Mouse (Mus musculus) lung, adult 2 months (tissue): ENCODE data around the gene AU022252. TPM values are rescaled to one million over a fixed set of nuclear protein-coding genes. Genes with fewer than 3 reads are reported as not detected.

ENCODE experiments used
- DNase-seq: peaks from one replicate; pipeline ENCODE4 v3.0.0; 2022
- H3K4me1 ChIP-seq: fragments of 200-500 bp; 2 replicates; pipeline ENCODE4 v1.6.1; 2011; ENCODE audit warnings: low read length; ENCODE audit not compliant: control insufficient read depth, insufficient read depth
- H3K4me3 ChIP-seq: fragments of 200-500 bp; replicated peaks from 2 replicates; pipeline ENCODE3; 2011; ENCODE audit warnings: low read depth, mild to moderate bottlenecking, control low read depth, low read length; ENCODE audit errors: extremely low read depth
- CTCF ChIP-seq: fragments of 200-500 bp; IDR thresholded peaks from 2 replicates; pipeline ENCODE4 v1.5.1; 2011; ENCODE audit warnings: mild to moderate bottlenecking, low read length, control low read depth; ENCODE audit not compliant: insufficient read depth
- POLR2A ChIP-seq: fragments of 200-500 bp; IDR thresholded peaks from 2 replicates; pipeline ENCODE4 v1.6.1; 2011; ENCODE audit warnings: low read depth, mild to moderate bottlenecking, control low read depth, low read length, borderline replicate concordance; ENCODE audit errors: extremely low read depth
- WGBS: fragments of 180-500 bp; shearing (Covaris S2); methylation state at CpG from one replicate; pipeline ENCODE4 v1.1.7; 2018; 5-methylcytosine and 5-hydroxymethylcytosine counted together
- polyA plus RNA-seq: library from polyadenylated mRNA; depleted of rRNA; stranded (reverse); fragments of >200 nt; gene quantifications from 2 replicates; pipeline ENCODE4 v1.2.3, GENCODE M21; 2012

The AU022252 gene
- polyA plus RNA-seq, 1 experiment: 6.5 TPM

DNA sequence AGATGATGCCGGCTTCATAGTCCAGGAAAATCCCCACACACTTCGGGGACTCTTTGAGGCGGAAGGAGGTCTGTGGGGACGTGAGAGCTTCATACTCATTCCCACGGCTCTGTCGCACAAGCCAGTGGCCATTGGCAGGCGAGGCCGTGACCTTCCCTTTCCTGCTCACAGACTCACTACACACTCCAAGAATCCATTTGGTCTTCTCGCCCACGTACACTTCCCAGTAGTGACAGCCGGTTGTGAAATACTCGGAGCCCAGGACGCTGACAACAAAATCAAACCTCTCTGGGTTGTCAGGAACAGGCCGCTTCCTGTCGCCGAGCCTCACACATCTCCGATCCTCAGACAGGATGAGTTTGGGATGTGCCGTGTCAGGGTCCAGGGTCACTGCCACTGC, 54.2 kb downstream of the AU022252 start:
- TF ChIP-seq CTCF (no peak), POLR2A (no peak)
- 37% methylated on average over 18 of the region's 18 CpGs for WGBS
- DNase-seq: no peak
- H3K4me1 ChIP-seq: no peaks in the 10 kb centered on the region
- H3K4me3 ChIP-seq: no peak overlapping the region

- H3K4me3 ChIP-seq: no peak overlapping the region
- no peak for DNase-seq
- TF ChIP-seq POLR2A (no peak), CTCF (no peak)
- 0 out of 2 replicates have a peak, but pooled peaks cover 5% of the 10 kb centered on the region for H3K4me1 ChIP-seq
- 64% methylated on average over 5 of the region's 5 CpGs for WGBS
These were observed 54.8 kb downstream of the AU022252 start for GRCm38 (mm10) chr4:119177702-119178101.

DNA sequence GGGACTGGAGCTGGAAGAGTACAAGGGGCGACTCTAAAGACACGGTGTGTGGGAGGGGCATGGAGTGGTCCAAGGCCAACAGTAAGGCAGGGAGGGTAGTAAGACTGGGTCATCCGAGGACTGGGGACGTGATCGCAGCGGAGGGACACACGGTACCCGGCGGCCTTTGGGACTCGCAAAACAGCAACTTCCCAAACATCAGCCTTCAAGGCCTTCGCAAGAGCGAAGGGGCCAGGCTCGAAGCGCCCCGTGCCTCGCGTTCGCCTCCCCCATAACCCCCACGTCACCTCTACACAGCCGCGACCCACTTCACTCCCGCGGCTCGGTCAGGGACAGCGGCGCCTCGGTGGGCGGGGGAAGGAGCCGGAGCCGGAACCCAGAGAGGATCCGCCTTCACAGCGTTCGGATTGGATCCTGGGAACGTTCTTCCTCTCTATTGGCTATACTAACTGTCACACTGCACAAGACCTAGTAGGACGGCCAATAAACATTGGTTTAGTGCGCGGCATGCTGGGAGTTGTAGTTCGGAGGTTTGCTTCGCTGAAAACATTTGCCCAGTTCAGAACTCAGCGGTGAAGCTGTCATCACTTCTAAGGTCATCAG, 58.6 kb downstream of the AU022252 start, which contains the start of gene Zfp691:
Gene Zfp691 (minus strand): TSS at position 345 of the 603 bp plus-strand sequence.
- WGBS: under 1% methylated on average over 40 of the region's 40 CpGs
- peak within 1 kb of the TSS; percentile 89 for H3K4me3 ChIP-seq
- peak; percentile 93 for DNase-seq
- 0 out of 2 replicates have a peak, but pooled peaks cover 5% of the 10 kb centered on the region for H3K4me1 ChIP-seq
- TF ChIP-seq CTCF: no peak
- TF ChIP-seq POLR2A: peak; percentile 77; the same call in 1 of the 2 replicates

- TF ChIP-seq POLR2A (no peak), CTCF (no peak)
- WGBS: 28% methylated on average over 18 of the region's 18 CpGs
- 0 out of 2 replicates have a peak, but pooled peaks cover 5% of the 10 kb centered on the region for H3K4me1 ChIP-seq
- DNase-seq: no peak
- peak overlapping the region; percentile 89 for H3K4me3 ChIP-seq
These were observed 59.4 kb downstream of the AU022252 start for GRCm38 (mm10) chr4:119172919-119173650.

DNA sequence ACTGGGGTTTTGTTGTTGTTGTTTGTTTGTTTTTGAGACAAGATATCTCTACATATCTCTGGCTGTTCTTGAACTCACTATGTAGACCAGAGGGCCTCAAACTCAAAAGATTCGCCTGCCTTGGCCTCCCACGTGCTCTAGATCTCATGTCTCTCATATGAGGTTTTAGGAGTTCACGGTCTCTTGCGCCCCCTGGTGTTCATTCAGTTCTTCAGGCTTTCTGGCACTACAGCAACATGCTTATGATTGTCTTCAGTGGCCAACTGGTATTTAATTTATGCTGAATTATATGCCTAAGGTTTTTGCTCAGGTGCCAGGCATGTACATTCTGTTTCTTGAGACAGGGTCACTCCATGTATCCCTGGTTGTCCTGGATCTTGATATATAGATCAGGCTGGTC, 64.8 kb downstream of the AU022252 start:
- 2% methylated on average over 4 of the region's 4 CpGs for WGBS
- TF ChIP-seq CTCF: peak; percentile 59; the same call in 1 of the 2 replicates
- no peak for TF ChIP-seq POLR2A
- no peaks in the 10 kb centered on the region for H3K4me1 ChIP-seq
- H3K4me3 ChIP-seq: no peak overlapping the region
- DNase-seq: peak; percentile 72

GRCm38 (mm10) chr4:119167068-119167467, 65.4 kb downstream of the AU022252 start:
- DNase-seq: no peak
- Histone ChIP-seq H3K4me1 (no peaks in the 10 kb centered on the region), H3K4me3 (no peak overlapping the region)
- no peak for TF ChIP-seq CTCF
- no peak for TF ChIP-seq POLR2A
- 85% methylated on average over 4 of the region's 4 CpGs for WGBS

DNA sequence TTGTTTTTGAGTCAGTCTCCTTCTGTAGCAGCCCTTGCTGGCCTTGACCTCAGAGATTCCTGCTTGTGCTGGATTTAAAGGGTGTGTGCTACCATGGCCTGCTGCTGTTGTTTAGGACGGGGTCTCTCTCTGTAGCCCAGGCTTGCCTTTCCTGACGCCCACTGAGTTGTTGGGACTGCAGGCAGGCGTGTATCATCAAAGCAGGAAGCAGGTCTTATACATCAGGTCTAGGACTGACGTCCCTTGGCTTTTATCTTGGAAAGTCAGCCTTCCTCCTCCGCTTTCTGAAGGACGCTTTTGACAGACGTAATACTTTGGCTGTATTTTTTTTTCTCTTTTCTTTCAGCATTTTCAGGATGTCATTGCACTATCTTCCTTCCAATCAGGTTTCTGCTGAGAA, 66.6 kb downstream of the AU022252 start:
- 50% methylated on average over 7 of the region's 7 CpGs for WGBS
- no peak for DNase-seq
- no peak for TF ChIP-seq POLR2A
- TF ChIP-seq CTCF: no peak
- Histone ChIP-seq H3K4me1 (no peaks in the 10 kb centered on the region), H3K4me3 (no peak overlapping the region)

DNA sequence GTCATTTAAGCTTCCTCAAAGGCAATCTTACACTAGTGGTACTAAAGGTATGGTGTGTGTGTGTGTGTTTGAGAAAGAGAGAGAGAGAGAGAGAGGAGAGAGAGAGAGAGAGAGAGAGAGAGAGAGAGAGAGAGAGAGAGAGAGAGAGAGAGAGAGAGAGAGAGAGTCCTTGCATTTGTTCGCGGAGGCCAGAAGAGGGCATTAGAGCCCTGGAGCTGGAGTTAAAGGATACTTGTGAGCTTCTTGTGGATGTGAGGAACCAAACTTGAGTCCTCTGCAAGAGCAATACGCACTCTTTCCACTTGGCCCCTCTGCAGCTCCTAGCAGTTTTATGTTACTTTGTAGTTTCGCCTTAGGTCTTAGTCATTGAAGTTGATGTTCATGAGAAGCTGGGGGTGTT, 69.5 kb downstream of the AU022252 start:
- Histone ChIP-seq H3K4me3 (no peak overlapping the region), H3K4me1 (no peaks in the 10 kb centered on the region)
- no peak for TF ChIP-seq POLR2A
- TF ChIP-seq CTCF: no peak
- no peak for DNase-seq
- WGBS: 72% methylated on average over 4 of the region's 4 CpGs

DNA sequence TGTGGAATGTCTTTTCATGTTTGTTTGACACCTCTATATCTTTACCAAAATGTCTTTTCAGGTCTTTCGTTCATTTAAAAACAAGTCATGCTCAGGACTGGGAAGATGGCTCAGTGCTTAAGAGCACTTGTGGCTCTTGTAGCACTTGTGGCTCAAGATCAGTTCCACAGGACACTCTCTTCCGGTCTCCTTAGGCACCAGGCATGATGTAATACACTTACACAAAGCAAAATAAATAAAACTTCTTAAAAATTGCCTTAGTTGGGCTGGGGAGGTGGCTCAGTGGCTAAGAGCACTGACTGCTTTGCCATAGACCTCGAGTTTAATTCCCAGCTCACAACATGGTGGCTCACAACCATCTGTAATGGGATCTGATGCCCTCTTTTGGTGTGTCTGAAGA, 71.2 kb downstream of the AU022252 start:
- 56% methylated on average over 3 of the region's 3 CpGs for WGBS
- TF ChIP-seq CTCF (no peak), POLR2A (no peak)
- H3K4me3 ChIP-seq: no peak overlapping the region
- no peaks in the 10 kb centered on the region for H3K4me1 ChIP-seq
- no peak for DNase-seq

DNA sequence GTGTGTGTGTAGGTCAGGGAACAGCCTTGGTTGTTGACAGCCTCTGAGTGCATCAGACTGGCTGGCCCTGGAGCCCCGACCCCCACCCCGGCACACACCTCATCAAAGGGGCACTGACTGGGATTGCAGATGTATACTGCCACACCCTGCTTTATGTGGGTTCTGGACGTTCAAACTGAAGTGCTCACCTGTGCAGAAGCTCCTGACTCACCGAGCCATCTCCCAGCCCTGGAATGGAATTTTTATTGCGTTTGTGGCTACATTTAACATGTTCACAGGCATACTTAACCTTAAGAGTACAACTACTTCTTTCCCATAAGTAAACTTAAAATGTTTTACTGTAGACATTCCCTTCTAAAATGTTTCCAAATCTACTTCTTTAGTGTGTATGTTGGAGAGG, 74.6 kb downstream of the AU022252 start:
- no peaks in the 10 kb centered on the region for H3K4me1 ChIP-seq
- DNase-seq: peak; percentile 18
- WGBS: 56% methylated on average over 5 of the region's 5 CpGs
- no peak overlapping the region for H3K4me3 ChIP-seq
- no peak for TF ChIP-seq CTCF
- no peak for TF ChIP-seq POLR2A
